Mouse (Mus musculus) C2C12 (cell line): ENCODE results near the gene Mia.

Experiments
- CTCF ChIP-seq: IDR thresholded peaks from one replicate; pipeline ENCODE4 v1.5.1; 2011; ENCODE audit not compliant: control insufficient read depth, insufficient read depth, insufficient read length
- FOSL1 ChIP-seq: IDR thresholded peaks from one replicate; pipeline ENCODE4 v1.8.0; 2011; ENCODE audit warnings: mild to moderate bottlenecking, low read length; ENCODE audit not compliant: poor library complexity, insufficient read depth, severe bottlenecking
- MAX ChIP-seq: IDR thresholded peaks from one replicate; pipeline ENCODE4 v1.6.1; 2011; ENCODE audit warnings: mild to moderate bottlenecking, control low read depth
- MYOG ChIP-seq: IDR thresholded peaks from one replicate; pipeline ENCODE4 v1.6.1; 2011; ENCODE audit not compliant: control insufficient read depth, insufficient read length; ENCODE audit errors: extremely low read depth

- TF ChIP-seq MYOG = no peak
- TF ChIP-seq FOSL1 = no peak
- TF ChIP-seq CTCF = no peak
- no peak for TF ChIP-seq MAX
These were observed 16.6 kb downstream of the Mia start for GRCm38 (mm10) chr7:27164112-27164947.
